Mouse (Mus musculus) liver, embryonic 16.5 days (tissue): ENCODE results near the gene Rpl23a. TPM values are rescaled to one million over a fixed set of nuclear protein-coding genes. Genes with fewer than 3 reads are reported as not detected.

ENCODE experiments used
- ATAC-seq: fragments of 200-750 bp; cut with Nextera tagmentation; 2 replicates; pipeline ENCODE4 v1.8.0; 2017; ENCODE audit warnings: low read depth, mild to moderate bottlenecking, moderate number of reproducible peaks, moderate library complexity
- H3K27ac ChIP-seq: fragments of 300-500 bp; sonication (generic); 2 replicates; pipeline ENCODE4 v1.5.1; 2014; ENCODE audit warnings: mild to moderate bottlenecking, low read length
- H3K27me3 ChIP-seq: fragments of 300-500 bp; sonication (generic); 2 replicates; pipeline ENCODE4 v1.6.1; 2014; ENCODE audit warnings: low read depth, low read length, mixed read lengths; ENCODE audit not compliant: control insufficient read depth, insufficient read depth
- H3K36me3 ChIP-seq: fragments of 300-500 bp; sonication (generic); 2 replicates; pipeline ENCODE4 v1.6.1; 2014; ENCODE audit warnings: mild to moderate bottlenecking; ENCODE audit not compliant: control insufficient read depth, insufficient read depth
- H3K4me1 ChIP-seq: fragments of 300-500 bp; sonication (generic); 2 replicates; pipeline ENCODE4 v1.6.1; 2014; ENCODE audit warnings: low read depth, low read length, mixed read lengths; ENCODE audit not compliant: control insufficient read depth
- H3K4me2 ChIP-seq: fragments of 300-500 bp; sonication (generic); 2 replicates; pipeline ENCODE4 v1.6.1; 2014; ENCODE audit warnings: low read depth, low read length, mixed read lengths
- H3K4me3 ChIP-seq: fragments of 300-500 bp; sonication (generic); 2 replicates; pipeline ENCODE4 v1.5.1; 2014; ENCODE audit warnings: low read depth, mild to moderate bottlenecking, low read length
- H3K9ac ChIP-seq: fragments of 300-500 bp; sonication (generic); 2 replicates; pipeline ENCODE4 v1.6.1; 2014; ENCODE audit warnings: low read depth, low read length
- H3K9me3 ChIP-seq: fragments of 300-500 bp; sonication (generic); replicated peaks from 2 replicates; pipeline ENCODE4 v1.6.1; 2016; ENCODE audit warnings: low read length; ENCODE audit not compliant: control insufficient read depth
- WGBS: fragments of 180-500 bp; shearing (Covaris S2); extraction: QIAGEN DNeasy Blood & Tissue Kit; methylation state at CpG from one replicate; pipeline ENCODE4 v1.1.7; 2014; ENCODE audit not compliant: insufficient replicate concordance; 5-methylcytosine and 5-hydroxymethylcytosine counted together
- microRNA-seq: library from miRNA; unstranded; fragments of <30 nt; microRNA quantifications from one replicate; pipeline ENCODE4, GENCODE M21; 2016
- polyA plus RNA-seq: library from polyadenylated mRNA; unstranded; fragments of >200 nt; fragmentation: Nextera tagmentation; extraction: Ambion mirVana; gene quantifications from 2 replicates; pipeline ENCODE4 v1.2.1, GENCODE M21; 2015

Rpl23a gene
- polyA plus RNA-seq, 1 experiment from 2014 or later = 609 TPM

DNA sequence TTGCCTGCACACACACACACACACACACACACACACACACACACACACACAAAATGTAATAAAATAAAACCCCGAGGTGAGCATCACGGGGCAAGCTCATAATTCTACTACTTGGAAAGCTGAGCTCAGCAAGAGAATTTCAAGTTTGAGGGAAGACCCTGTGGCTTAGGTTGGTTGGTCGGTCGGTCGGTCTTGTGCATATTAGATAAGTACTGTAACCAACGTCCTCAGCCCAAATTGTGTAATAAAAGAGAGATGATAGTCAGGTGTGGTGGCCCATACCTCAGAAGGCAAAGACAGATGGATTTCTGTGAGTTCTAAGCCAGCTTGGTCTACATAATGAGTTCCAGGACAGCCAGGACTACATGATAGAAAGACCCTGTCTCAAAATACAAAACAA lies 49.5 kb downstream of the Rpl23a start:
- no peaks in the 10 kb centered on the region for H3K36me3 ChIP-seq
- no peak overlapping the region for H3K9ac ChIP-seq
- no peaks in the 10 kb centered on the region for H3K9me3 ChIP-seq
- peaks cover 28% of the 10 kb centered on the region for H3K4me1 ChIP-seq
- H3K4me3 ChIP-seq = no peak overlapping the region
- H3K27me3 ChIP-seq = no peaks in the 10 kb centered on the region
- 33% methylated on average over 6 of the region's 6 CpGs for WGBS
- no peak overlapping the region for H3K27ac ChIP-seq
- ATAC-seq = no peak
- no peak overlapping the region for H3K4me2 ChIP-seq

Small RNA genes within 50 kb of the gene (microRNA-seq; reads per million reads assigned to microRNA genes)
- gene Mir7653 = 0.98 reads per million

Other genes with a start within 250 kb of the Rpl23a start
- gene Phf12, start 200.8 kb downstream of the Rpl23a start, polyA plus RNA-seq = 5.3 and 5.7 TPM in 2 replicates
- gene Dhrs13, start 151.3 kb downstream of the Rpl23a start, polyA plus RNA-seq = 10.8 and 11.3 TPM in 2 replicates
- 24.5 and 25.1 TPM in 2 replicates for gene Flot2, start 145.7 kb downstream of the Rpl23a start, polyA plus RNA-seq
- gene Eral1, start 103.2 kb downstream of the Rpl23a start, polyA plus RNA-seq = 12.4 and 12.7 TPM in 2 replicates
- gene Fam222b, start 88.9 kb downstream of the Rpl23a start, polyA plus RNA-seq = 3.4 and 4.9 TPM in 2 replicates
- 25.4 and 28.6 TPM in 2 replicates for gene Traf4, start 18.0 kb downstream of the Rpl23a start, polyA plus RNA-seq
- 10.2 and 10.4 TPM in 2 replicates for gene Nek8, start 6.9 kb downstream of the Rpl23a start, polyA plus RNA-seq
- 39.9 and 40.3 TPM in 2 replicates for gene Tlcd1, start 6.9 kb downstream of the Rpl23a start, polyA plus RNA-seq
- 11.8 and 16.2 TPM in 2 replicates for gene Rab34, start 4.8 kb upstream of the Rpl23a start, polyA plus RNA-seq
- gene Proca1, start 9.8 kb upstream of the Rpl23a start, polyA plus RNA-seq = 0.36 and 0.44 TPM in 2 replicates
- gene Sdf2, start 62.2 kb upstream of the Rpl23a start, polyA plus RNA-seq = 30.5 and 31.6 TPM in 2 replicates
- gene Supt6, start 62.4 kb upstream of the Rpl23a start, polyA plus RNA-seq = 9.9 and 10.3 TPM in 2 replicates
- 23.7 and 24.7 TPM in 2 replicates for gene 2610507B11Rik, start 78.2 kb upstream of the Rpl23a start, polyA plus RNA-seq
- 0.06 and 0.13 TPM in 2 replicates for gene BC030499, start 107.3 kb upstream of the Rpl23a start, polyA plus RNA-seq
- gene Spag5, start 117.9 kb upstream of the Rpl23a start, polyA plus RNA-seq = 33.0 and 33.7 TPM in 2 replicates
- gene Aldoc, start 139.4 kb upstream of the Rpl23a start, polyA plus RNA-seq = 15.0 and 19.6 TPM in 2 replicates
- gene Pigs, start 144.8 kb upstream of the Rpl23a start, polyA plus RNA-seq = 31.2 and 36.0 TPM in 2 replicates
- 22.7 and 24.1 TPM in 2 replicates for gene Unc119, start 159.9 kb upstream of the Rpl23a start, polyA plus RNA-seq
- not detected in 2 replicates for gene Foxn1, start 203.0 kb upstream of the Rpl23a start, polyA plus RNA-seq
- gene Slc13a2, start 238.6 kb upstream of the Rpl23a start, polyA plus RNA-seq = 0.04 and 0.07 TPM in 2 replicates